Mouse (Mus musculus) R1 (cell line): ENCODE data around the gene Tmem69.
A peak's percentile ranks its signal among the peaks of the same experiment; 100 is the strongest.

Experiments
- DNase-seq: peaks from one replicate; pipeline ENCODE4 v3.0.0-alpha.2; 2018; ENCODE audit warnings: low read depth, low spot score

The Tmem69 gene

DNA sequence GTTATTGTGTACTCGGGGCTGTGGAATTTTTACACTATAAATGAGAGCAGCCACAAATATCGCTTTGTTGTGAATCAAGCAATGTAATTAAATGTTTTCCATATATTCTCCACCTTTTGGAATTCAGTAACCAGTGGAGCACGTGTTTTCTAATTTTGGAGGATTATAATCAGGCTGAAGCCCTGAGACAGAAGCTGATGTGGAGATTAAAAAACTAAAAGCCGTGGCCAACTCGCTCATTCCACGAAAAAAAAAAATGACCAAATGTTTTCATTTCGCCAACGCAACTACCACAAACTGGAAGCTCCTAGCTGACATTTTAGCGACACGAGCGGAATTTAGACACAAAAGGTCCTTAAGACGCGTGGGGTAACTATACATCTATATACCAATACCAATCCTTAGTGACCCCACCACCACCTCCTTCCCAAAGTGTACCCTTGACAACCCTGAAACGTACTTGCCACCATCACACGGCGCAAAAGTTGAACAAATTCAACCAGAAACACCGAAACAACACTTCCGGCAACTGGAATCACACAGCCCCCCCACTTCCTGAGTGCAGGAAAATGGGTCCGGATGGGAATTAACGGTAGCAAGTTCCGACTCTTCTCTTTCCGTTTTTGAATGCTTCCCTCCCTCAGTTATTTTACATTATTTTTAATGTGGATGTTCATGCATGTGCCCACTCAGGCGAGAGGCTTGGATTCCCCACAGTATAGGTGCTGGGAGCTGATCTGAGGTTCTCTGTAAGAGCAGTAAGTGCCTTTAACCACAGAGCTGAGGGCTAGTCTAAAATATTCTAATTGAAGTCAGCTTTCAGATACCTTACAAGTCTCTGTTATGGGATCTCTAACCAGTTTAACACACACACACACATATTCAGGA lies at the start of gene Tmem69:
Gene Tmem69, minus strand, starts transcription at position 524 of the 888 bp plus-strand sequence.
- DNase-seq = peak; percentile 92

DNA sequence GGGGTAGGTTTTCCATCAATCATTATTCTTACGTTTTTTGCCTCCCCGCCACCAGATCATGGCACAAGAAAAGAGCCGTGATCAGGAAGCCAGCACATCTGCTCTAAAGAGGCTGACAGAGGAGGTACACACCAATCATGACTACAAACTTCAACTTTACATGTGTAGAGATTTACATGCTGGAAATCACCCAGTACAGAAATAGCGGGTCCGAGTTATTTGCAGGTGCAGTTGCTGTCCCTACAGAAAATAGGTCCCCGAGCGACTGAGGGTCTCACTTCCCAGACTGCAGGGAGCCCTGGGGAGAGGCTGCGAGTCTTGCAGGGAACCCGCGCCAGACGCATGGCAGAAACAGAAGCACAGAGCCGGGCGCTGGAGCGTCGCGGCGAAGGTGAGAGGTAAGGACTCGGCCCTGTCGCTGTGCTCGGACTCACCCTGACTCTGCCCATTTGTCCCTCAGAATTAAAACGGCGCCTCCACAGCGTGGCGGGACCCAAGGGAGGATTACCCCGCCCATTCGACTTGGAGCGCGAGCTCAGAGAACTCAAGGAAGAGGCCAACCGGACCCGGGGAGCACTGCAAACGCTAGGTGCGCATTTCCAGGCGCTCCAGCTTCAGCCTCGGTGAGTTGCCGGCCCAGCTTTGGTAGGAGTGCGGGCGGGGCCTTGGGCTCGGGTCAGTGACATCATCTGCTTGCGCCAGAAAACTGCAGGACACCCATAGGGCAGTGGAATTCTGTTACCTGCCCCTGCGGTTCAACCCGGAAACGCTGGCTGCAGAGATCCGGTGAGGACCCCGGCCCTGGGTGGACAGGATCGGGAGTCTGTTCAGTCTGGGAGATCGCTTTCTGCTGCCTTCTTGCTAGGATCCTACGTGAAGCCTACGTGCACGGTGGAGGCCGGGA lies 41.5 kb upstream of the Tmem69 start:
- DNase-seq = peak; percentile 97

DNA sequence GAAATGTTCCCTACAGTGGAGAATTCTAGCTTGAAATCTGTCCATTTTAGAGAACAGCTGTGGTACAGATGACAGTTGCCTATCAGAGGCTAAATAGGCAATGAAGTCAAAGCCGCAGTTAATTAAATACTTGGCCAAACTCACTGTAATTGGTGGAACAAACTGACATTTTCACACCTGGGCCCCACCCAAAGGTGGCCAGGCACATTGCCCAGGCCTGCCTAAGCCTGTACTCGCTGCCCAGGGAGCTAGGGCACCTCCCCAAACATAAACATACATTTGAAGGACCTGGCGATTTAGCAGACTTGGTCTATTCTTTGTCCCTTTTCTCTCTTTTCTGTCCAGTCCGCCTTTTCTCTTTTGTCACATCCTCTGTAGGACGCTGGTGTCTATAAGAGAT lies 40.6 kb upstream of the Tmem69 start, which contains the start of gene Ccdc17:
Gene Ccdc17, plus strand, starts transcription at position 276 of the 400 bp plus-strand sequence.
- no peak for DNase-seq

DNA sequence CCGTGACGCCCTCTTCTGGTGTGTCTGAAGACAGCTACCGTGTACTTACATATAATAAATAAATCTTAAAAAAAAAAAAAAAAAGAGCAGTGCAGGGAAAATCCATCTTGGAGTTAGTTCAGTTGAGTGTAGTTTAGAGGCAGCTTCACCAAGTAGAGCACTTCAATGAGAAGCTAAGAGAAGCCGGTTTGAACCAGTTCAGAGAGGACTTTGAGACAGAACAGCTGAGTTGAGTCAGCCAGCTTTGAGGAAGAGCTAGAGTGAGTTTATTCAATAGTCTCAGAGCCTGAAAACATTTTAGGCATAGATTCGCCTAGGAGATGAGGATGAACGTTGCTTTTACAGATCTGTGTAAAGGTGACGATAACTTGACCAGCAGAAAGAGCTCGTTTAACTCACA lies 40.1 kb upstream of the Tmem69 start:
- peak; percentile 30 for DNase-seq

DNA sequence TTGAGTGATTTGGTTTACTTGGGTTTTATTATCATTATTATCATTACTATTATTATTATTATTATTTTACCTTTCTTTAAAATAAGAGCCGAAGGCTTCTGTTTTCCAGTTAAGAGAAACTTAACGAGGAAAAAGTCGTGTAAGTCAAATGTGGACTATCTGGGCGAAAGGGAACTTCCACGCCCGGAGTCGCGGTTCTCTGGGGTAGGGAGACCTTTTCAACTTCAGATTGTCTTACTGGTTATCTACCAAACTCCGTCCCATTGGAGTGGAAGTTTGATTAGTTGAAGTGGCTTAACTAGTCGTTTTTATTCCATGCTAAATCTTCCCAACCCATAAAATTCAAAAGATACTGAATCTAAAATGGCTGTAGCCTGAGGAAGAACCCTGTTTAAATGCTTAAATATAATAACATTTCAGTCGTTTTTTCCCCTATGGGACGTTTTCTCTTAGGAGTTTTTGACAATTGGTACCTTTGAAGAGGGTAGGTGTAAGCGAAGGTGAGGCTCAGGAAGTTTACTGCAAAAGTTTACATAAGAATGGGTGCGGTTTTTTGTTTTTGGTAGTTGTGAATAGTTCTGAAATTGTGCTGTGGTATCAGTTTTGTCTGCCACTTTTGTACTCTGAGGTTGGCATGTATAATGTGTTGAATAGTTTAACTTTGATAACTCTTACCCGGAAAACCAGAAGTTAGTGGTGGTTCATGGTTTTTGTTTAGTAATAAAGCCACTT lies 2.6 kb upstream of the Tmem69 start:
- DNase-seq = peak; percentile 18

DNA sequence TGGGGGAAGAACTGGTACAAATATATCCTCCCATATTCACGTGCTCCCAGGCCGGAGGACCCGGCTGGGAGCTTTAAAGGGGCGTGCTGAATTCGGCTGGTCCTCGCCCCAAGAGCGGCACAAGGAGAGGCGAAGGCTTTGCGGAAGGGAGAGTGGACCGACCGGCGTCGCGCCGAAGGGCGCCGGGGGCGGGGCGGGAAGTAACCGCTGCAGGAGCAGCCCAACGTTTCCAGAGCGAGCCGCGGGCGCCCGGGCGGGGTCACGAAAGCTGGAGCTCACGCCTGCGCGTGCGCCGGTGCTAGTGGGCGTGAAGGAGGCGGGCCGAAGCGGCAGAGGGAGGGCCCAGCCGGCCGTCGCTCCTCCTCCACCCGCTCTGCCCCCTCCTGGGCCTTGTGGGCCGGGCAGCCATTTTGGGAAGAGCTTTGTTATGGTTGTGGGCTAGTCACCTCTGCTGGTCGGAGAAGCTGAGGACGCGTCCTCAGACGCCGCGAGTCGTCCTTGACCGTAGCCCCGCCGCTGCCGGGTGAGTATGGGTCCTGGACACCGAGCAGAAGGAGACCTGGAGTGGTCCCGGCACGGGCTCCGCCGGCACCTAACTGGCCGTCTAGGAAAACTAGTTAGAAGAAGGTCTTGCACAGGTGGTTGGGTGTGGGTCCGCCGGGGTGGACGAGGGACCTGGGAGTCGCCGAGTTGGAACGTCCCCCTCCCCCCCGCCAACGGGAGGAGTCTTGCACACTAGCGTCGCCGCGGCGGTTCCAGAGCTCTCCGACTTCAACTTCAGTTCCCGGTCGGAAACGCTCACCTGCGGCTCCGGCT lies 1.8 kb upstream of the Tmem69 start, which contains the start of gene Gpbp1l1:
Gene Gpbp1l1, plus strand, starts transcription at position 353 of the 816 bp plus-strand sequence.
- peak; percentile 94 for DNase-seq

DNA sequence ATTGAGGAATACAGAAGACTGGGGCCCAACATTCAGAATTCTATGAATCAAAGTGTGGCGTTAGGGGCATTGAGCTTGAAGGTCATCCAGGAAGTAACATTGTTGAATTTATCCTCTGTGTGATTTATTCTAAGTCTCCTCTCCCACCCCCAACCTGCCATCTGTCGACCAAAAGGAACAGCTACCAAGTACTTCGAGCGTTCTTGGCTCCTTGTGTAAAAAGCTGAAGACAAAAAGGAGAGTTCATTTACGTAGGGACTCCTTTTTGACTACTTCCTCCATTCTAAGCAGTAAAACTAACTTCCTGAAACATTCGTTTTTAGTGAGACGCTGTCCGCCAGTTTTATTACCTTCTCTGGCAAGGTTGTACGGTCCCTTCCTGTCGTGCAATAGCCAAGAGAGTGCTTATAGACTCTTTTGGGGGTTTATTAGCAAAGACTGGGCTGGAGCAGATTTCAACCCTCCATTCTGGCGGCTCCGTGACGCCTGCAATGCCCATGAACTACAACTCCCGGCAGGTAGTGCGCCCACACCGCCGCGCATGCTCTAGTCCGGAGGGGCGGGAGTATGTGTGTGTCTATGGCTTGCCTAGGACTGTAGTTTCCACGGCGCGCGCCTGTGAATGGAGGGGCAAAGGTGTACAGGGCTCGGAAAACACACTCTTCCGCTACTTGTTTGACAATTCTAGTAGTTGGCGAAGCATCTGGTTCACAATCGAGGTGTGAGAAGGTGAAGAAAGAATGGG lies 997 bp upstream of the Tmem69 start:
- DNase-seq = peak; percentile 97

DNA sequence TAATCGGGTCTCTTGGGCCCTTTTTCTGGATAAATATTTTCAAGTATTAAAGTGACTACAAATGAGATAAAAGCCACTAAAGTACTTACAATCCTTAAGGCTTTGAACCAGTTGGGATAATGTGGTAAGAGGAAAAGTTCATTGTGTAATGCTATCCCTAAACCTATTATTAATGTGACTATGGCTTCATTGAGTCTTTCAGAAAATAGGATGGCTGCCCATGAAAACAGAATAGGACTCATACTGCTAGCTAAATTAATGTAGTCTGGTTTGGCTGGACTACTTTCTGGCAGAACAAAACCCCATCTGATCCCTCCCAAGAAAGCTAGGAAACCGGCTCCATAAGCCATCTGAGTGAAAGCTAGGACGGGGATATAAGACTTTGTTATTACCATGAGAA lies 2.7 kb downstream of the Tmem69 start:
- DNase-seq = no peak

DNA sequence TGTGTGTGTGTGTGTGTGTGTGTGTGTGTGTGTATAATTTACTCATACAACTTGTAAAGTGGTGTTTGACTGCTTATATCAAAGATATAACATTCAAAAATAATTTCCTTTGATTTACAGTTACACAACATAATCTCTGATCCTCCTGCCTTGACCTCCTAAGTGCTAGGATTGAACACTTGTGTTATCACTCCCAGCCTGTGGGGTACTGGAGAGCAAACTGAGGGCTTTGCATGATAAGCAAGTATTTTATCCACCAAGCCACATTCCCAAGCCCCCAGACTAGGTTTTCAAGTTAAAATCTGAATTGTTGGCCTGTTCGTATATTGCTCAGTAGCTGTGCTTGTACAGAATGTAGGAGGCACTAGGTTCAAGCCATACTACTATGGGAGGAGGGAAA lies 5.3 kb downstream of the Tmem69 start:
- no peak for DNase-seq

DNA sequence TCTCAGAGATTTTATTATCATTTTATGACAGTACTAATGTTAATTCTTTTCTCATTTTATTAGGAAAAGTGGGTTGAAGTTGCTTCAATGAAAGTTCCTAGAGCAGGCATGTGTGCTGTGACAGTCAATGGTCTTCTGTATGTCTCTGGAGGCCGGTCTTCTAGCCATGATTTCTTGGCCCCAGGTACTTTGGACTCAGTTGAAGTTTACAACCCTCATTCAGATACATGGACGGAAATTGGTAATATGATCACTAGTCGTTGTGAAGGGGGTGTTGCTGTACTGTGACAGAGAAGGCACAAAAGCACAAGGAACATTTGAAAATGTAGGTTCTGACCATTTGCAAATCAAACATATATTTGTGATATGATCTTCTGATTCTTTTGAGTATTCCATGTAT lies 18.0 kb downstream of the Tmem69 start:
- DNase-seq = no peak

DNA sequence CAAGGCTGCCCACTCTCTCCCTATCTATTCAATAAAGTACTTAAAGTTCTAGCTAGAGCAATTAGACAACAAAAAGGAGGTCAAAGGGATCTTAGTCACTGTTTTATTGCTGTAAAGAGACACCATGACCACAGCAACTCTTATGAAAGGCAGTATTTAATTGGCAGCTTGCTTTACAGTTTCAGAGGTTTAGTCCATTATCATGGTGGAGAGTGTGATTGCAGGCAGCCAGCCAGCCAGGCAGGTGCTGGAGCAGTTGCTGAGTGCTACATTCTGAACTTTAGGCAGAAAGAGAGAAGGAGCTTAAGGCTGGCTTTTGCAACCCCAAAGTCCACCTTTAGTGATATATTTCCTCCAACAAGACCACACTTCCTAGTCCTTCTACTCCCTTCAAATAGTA lies 19.4 kb downstream of the Tmem69 start:
- no peak for DNase-seq

DNA sequence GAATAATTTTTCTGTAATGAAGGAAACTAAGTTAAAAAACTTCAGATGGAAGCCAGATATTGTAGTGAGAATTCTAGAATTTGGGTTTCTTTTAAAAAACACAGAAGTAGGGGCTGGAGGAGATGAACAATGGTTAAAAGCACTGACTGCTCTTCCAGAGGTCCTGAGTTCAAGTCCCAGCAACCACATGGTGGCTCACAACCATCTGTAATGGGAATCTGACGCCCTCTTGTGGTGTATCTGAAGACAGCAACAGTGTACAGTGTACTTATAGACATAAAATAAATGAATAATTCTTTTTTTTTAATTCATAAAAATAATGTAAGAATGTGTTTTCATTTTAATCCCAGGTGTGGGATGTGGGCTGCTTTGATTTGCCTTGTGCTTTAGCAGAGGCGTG lies 24.6 kb downstream of the Tmem69 start:
- DNase-seq = peak; percentile 30

DNA sequence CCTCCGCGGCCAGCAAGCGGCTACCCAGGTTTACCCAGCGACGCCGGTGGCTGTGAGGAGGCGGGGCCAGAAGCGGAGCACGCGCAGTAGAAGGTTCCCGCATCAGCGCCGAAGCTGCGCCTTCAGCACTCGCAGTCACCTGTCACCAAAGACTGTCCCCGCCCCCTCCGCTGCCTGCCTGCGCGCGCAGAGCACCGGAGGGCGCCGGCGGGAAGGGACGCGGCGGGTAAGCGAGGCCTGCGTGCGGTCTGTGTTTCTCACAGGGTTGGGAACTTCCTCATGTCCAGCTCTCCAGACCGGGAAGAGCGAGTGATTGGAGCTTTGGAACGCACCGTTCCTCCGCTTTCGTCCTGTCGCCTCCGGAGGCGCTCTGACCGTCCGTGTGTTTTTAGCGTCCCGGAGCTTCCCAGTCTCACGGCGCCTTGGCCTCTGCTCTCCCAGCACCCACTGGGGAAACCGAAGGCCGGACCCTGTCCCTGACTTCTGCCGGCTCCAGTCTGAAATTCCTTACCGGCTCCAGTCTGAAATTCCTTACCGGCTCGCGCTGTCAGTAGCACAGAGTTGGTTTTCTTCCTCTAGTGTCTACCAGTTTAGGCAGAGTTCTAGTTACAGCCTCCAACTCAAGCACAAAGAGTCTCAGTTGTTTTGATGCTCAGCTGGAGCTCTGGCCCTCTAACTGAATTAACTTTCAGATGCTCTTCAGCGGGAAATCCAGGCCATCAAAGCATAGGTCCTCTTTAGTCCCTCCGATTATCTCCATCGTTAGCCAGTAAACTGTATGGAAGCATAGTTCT lies 48.1 kb downstream of the Tmem69 start, which contains the start of gene Ipp:
Gene Ipp, plus strand, starts transcription at position 125 of the 794 bp plus-strand sequence.
- DNase-seq = peak; percentile 95

DNA sequence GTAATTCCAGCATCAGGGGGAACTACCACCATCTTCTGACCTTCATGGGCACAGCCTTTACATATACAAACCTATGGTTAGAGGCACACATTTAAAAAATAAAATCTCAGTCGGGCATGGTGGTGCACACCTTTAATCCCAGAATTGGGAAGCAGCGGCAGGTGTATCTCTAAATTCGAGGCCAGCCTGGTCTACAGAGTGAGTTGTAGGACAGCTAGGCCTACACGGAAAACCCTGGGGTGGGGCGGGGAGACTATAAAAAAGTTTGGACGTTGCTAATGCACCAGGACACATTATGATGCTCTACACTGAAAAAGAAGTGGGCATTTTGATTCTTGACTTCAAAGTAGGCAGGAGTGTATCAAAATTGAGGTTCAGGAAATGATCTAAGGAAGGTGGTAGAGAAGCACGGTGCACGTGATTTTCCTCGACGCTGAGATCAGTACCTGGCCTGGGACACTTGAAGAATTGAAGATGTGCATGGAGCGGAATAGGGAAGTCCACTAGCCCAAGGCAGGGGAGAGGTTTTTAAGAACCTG lies 48.8 kb downstream of the Tmem69 start:
- DNase-seq = no peak
